Mouse (Mus musculus) left cerebral cortex, adult 2 months (tissue): ENCODE measurements at regions not wholly inside any gene's neighbourhood (a gene's known extent, or its start where the extent isn't known, plus 50 kb on each side); places are given as distances from the start of the nearest gene placed in this dataset.
"Not testable (repeated sequence)": the region's sequence is repeated elsewhere in the genome, so short reads cannot be mapped to it uniquely, and the experiment has no call there.

ENCODE experiments used
- DNase-seq, 2 experiments: peaks; one replicate each; pipeline ENCODE4 v3.0.0; 2021 to 2022; ENCODE audit warnings: low spot score in 2 of 2, mixed read lengths in 1 of 2; ENCODE audit errors: extremely low spot score in 1 of 2
- H3K27ac ChIP-seq: fragments of 200-600 bp; 2 replicates; pipeline ENCODE4 v1.8.1; 2022
- H3K4me3 ChIP-seq: fragments of 200-600 bp; 2 replicates; pipeline ENCODE4 v1.8.1; 2022
- CTCF ChIP-seq: fragments of 200-600 bp; IDR thresholded peaks from 2 replicates; pipeline ENCODE4 v1.8.1; 2022; ENCODE audit warnings: antibody characterized with exemption, mild to moderate bottlenecking, moderate library complexity
- intact Hi-C: fragments of 180-260 bp; cut with DNase I; formaldehyde crosslinking; loops from one replicate; pipeline ENCODE4 v1.15.1; 2025

DNA sequence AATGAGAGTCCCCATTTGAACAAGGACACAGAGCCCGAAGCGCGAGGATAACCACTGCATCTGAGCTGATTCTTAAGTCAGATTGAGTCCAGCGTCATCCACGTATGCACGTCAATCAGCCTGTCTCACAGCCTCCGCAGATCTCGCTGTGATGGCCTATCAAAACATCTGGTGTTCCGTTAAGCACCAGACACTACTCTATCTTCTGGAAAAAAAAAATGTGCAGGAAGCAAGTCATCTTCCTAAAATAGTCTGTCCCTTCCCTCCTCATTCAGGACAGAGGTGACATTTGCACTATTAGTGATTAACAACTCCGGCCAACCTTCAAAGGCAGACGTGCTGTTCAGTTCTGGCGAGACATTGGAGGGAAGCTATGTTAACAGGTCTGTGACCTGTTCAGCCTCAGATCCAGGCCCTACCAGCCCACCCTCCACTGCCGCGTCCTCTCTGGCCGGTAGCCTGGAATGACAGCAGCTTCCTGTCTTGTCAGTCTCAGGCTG lies 81.0 kb downstream of the Cpn2 start:
- intact Hi-C loops, result loop anchor here (5.0 kb wide), 1 partner anchor 374 kb away; no protein-coding TSS in a partner anchor
- TF ChIP-seq CTCF, result no peak
- H3K27ac ChIP-seq, result no peak overlapping the region
- no peak overlapping the region for H3K4me3 ChIP-seq
- no peak for DNase-seq

DNA sequence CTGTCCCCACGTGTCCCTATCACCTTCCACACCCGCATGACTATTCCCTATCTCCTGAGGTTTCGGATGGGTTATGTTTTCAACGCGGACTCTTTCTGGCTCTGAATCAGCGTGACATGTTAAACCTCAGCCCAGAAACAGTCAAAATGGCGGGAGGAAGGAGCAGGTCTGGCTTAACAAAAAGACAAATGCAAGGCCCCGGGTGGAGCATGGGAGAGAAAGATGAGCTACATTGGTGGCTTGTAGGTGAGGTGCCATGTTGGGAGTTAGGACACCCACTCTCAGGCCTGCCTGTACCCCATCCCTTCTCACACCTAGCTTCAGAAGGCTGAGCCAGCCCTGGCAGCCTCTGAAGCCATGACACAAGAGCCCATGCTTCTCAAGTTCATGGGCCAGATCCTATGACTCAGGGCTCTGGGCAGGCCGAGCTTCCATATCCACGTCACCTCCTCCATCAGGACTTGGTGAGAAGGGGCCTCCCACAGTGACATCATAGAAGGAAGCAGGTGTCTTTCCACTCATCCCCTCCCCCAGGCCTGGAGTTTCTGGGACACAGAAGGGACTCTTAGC lies 80.5 kb downstream of the Cpn2 start:
- no peak for DNase-seq
- intact Hi-C loops, result loop anchor here (5.0 kb wide), 1 partner anchor 374 kb away; no protein-coding TSS in a partner anchor
- no peak for TF ChIP-seq CTCF

DNA sequence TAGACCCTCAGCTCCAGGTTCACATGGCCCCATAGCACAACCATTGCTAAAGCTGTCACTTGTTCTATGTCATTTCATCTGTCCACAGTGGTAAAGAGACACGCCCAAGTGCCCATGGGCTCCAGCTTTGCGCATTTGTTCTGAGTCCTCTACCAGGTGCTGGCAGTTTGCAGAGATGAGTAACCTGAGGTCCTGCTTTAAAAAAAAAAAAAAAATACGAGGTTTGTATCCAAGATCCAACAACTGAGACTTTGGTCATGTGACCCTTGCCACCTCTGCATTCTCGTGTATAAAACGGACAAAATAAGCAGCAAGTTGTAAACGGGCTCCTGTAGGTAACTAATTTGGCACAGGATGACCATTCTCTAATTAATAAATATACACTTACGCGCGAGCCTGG lies 79.9 kb downstream of the Cpn2 start:
- peak overlapping the region; percentile 73 for H3K27ac ChIP-seq
- TF ChIP-seq CTCF, result no peak
- no peak for DNase-seq
- H3K4me3 ChIP-seq, result peak overlapping the region; percentile 42
- intact Hi-C loops, result loop anchor here (5.0 kb wide), 1 partner anchor 375 kb away; no protein-coding TSS in a partner anchor

More for the DNA sequence above, 80.5 kb downstream of the Cpn2 start:
- H3K27ac ChIP-seq, result no peak overlapping the region
- H3K4me3 ChIP-seq, result no peak overlapping the region

- H3K4me3 ChIP-seq, result peak overlapping the region; percentile 42
- peak; percentile 84 to 88 for DNase-seq
- H3K27ac ChIP-seq, result peak overlapping the region; percentile 73
- peak; percentile 91 for TF ChIP-seq CTCF
- intact Hi-C loops, result loop anchor here (1.0 to 5.0 kb wide), 5 partner anchors 48 to 459 kb away; partner anchors contain the start of gene Hes1
These were observed 79.3 kb downstream of the Cpn2 start for GRCm38 (mm10) chr16:30187907-30188414.

- DNase-seq, result peak; percentile 37 to 61
- intact Hi-C loops, result loop anchor here (1.0 to 5.0 kb wide), 5 partner anchors 47 to 460 kb away; partner anchors contain the start of gene Hes1
- Histone ChIP-seq H3K4me3 (no peak overlapping the region), H3K27ac (no peak overlapping the region)
- no peak for TF ChIP-seq CTCF
These were observed 78.4 kb downstream of the Cpn2 start for GRCm38 (mm10) chr16:30188769-30189430.

- TF ChIP-seq CTCF, result no peak
- Histone ChIP-seq H3K27ac (no peak overlapping the region), H3K4me3 (no peak overlapping the region)
- no peak for DNase-seq
- intact Hi-C loops, result no loop called here
These were observed 76.9 kb downstream of the Cpn2 start for GRCm38 (mm10) chr16:30190351-30190750.

- no peak for DNase-seq
- Histone ChIP-seq H3K4me3 (no peak overlapping the region), H3K27ac (no peak overlapping the region)
- intact Hi-C loops, result no loop called here
- TF ChIP-seq CTCF, result no peak
These were observed 76.3 kb downstream of the Cpn2 start for GRCm38 (mm10) chr16:30190935-30191514.

GRCm38 (mm10) chr16:30193294-30194261 lies 73.7 kb downstream of the Cpn2 start:
- no peak for TF ChIP-seq CTCF
- Histone ChIP-seq H3K27ac (no peak overlapping the region), H3K4me3 (no peak overlapping the region)
- peak in 1 of 2 experiments; percentile 37 for DNase-seq
- intact Hi-C loops, result no loop called here

DNA sequence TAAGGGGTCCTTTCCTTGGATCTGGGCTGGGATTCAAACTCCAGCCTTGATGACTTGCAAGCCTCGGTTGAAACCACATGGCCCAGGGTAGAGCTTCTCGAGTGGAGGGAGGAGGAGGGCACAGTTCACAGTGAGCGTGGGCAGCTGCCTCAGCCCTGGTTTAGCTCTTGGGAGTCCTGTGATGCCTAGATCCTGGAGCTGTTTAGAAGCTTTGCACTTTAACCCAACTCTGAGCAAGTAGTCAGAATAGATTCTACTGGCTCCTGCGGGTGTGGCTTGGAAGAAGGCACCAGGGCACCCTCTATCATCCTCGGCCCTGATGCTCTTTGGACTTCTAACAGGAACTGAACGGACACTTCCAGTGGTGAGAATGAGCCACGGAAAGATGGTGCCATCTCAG lies 72.5 kb downstream of the Cpn2 start:
- TF ChIP-seq CTCF, result no peak
- intact Hi-C loops, result no loop called here
- Histone ChIP-seq H3K27ac (no peak overlapping the region), H3K4me3 (no peak overlapping the region)
- DNase-seq, result no peak

GRCm38 (mm10) chr16:30195859-30196258 lies 71.4 kb downstream of the Cpn2 start:
- intact Hi-C loops, DNase-seq, H3K4me3 ChIP-seq, H3K27ac ChIP-seq: not testable (repeated sequence)

DNA sequence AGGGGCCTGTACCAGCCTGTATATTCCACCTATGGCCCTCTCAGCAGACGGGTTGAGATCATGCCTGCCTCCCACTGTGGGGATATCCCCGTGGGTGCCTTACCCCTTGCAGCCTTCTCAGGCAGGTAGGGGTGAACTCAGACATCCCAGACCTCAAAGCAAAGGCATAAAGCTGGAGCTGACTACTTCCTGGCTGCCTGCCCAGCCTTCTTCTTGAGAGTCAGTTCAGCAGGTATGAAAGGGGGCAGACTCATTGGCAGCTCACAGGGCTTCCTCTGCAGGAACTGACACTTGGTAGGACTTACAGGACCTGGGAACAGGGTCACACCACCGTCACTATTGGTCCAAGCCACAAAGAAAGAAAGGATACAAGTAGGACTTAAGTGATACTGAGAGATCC lies 69.9 kb downstream of the Cpn2 start:
- TF ChIP-seq CTCF, result no peak
- DNase-seq, result no peak
- H3K27ac ChIP-seq, result no peak overlapping the region
- intact Hi-C loops, result no loop called here
- no peak overlapping the region for H3K4me3 ChIP-seq
